Mouse (Mus musculus): ENCODE measurements around the gene Rcan1. TPM values are rescaled to one million over a fixed set of nuclear protein-coding genes. Genes with fewer than 3 reads are reported as not detected.
"Not testable (repeated sequence)": the region's sequence is repeated elsewhere in the genome, so short reads cannot be mapped to it uniquely, and the experiment has no call there.

Rcan1 gene
- polyA plus RNA-seq, 1 experiment: 2.4 TPM

DNA sequence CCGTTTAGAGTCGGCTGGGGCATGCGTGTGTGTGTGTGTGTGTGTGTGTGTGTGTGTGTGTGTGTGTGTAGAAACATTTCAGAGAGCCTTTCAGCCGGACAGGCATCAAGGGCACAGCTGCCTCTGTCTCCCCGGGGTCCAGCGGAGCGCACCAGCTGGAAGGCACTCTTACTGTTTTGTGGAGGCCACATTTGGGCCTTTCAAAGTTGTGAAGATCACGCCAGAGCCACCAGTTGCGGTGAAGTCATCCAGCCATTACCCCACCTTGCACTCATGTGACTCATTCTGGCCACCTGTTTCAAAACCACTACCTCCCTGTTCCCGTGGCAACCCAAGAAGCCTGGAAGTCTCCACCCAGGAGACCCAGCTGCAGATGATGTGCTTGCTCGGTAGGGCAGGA is 44.8 kb downstream of the Rcan1 start:
- Histone ChIP-seq H3K36me3 (replicated peaks; ENCODE audit: low read length) (no peaks in the 10 kb centered on the region), H3K4me1 (peaks cover 37% of the 10 kb centered on the region), H3K4me3 (replicated peaks) (no peak overlapping the region), H3K9me3 (0 out of 2 replicates have a peak, but pooled peaks cover 2% of the 10 kb centered on the region), H3K27me3 (replicated peaks) (peaks cover 30% of the 10 kb centered on the region)
- TF ChIP-seq FLI1 (IDR thresholded peaks at IDR 0.05; ENCODE audit: low read length): no peak

DNA sequence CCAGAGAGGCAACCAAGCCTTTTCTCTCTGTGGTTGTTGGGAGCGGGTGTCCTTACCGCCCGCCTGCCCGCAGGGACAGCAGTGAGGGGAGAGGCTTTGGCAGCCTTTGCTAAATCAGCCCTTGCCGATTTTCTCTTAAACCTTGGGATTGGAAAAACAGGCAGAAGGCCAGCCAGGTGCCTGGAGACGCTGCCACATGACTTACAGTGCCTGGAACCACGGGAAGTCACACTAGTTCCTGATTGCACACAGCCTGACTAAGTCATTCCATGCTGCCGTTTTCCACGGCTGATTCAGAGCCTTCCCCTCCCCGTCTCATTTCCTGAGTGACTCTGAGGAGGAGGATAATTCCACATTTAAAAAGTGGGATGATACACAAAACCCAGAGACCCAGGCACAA is 47.3 kb downstream of the Rcan1 start:
- Histone ChIP-seq H3K9me3 (no peaks in the 10 kb centered on the region), H3K4me1 (peaks cover 35% of the 10 kb centered on the region), H3K36me3 (replicated peaks; ENCODE audit: low read length) (no peaks in the 10 kb centered on the region), H3K4me3 (replicated peaks) (peak overlapping the region; percentile 71), H3K27me3 (replicated peaks) (peaks cover 35% of the 10 kb centered on the region)
- TF ChIP-seq GATA1 (IDR thresholded peaks at IDR 0.05; ENCODE audit: borderline replicate concordance, low read length) (no peak), FLI1 (IDR thresholded peaks at IDR 0.05; ENCODE audit: low read length) (no peak)

DNA sequence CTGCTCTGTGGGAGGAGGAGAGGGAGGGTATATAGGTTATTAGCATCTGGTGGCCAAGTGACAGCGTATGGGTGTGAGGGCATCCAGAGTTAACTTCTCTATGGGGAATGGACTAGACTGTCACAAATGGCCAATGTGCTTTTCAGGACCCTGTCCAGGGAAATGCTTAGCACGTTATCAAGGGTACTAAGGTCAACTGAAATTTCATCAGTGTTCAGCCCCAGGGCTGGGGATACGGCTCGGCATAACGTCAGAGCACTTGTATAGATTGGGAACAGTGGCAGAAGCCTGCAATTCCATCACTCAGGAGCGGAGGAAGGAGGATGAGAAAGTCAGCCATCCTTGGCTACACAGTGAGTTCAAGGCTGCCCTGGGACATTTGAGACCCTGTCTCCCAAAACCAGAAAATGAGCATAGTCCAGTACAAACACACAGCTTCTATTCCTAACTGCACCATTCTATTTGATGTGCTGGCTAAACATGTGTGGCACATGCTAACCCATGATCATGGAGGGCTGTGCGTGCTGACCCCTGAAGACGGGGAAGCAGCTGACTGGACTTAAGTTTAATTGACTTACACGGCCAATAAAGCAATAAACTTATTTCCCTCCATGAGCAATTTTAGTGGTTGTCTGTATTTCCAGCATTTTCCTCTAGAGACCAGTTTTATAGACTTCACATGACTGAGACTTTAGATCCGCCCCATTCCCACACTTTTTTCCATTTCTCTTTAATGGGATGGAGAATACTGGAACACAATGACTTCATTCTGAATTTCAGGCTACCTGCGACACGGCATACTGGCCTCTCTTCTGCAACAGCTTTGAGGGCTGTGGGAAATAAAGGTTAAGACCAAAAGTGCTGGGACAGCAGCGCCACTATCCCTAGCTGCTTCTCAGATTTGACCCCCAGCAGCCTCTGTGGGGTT is 48.0 kb downstream of the Rcan1 start:
- TF ChIP-seq FLI1 (IDR thresholded peaks at IDR 0.05; ENCODE audit: low read length): no peak
- TF ChIP-seq GATA1 (IDR thresholded peaks at IDR 0.05; ENCODE audit: borderline replicate concordance, low read length): no peak
- Histone ChIP-seq H3K27me3 (replicated peaks) (peaks cover 31% of the 10 kb centered on the region), H3K4me1 (peaks cover 34% of the 10 kb centered on the region), H3K9me3 (no peaks in the 10 kb centered on the region), H3K36me3 (replicated peaks; ENCODE audit: low read length) (no peaks in the 10 kb centered on the region), H3K4me3 (replicated peaks) (no peak overlapping the region)

DNA sequence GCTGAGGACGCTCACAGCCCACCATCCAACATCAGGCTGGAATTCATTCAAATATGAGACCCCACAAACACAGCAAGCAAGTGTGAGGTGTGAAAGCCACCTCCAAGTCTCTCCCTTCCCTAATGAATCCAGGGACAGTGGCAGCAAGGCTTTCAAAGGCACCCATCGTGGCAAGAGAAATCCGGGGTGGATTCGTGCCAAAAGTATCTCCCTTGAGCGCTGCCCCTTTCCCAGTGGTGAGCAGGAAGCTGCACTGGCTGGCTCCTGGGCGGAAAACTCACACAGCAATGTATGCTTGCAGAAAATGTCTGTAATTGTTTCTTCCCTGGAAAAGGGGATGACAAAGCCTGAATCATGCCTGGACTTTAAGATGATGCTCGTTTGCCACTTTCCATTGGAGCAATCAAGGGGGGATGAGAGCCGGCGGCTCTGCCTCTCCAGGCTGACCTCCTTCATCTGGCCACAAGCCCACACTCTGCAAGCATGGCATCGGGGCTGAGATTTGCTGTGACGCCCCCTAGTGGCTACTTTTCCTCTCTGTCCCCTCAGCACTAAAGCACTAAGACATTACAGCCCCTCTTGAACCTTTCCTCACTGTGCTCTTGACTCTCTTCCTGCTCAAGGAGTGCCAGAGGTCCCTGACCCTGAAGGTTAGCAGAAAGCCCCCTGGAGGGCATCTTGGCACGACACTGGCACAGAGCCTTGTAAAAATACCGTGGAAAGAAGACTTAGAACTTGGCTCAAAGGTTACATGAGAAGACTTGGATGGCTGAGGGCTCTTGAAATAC is 49.3 kb downstream of the Rcan1 start:
- Histone ChIP-seq H3K4me3 (replicated peaks) (no peak overlapping the region), H3K9me3 (no peaks in the 10 kb centered on the region), H3K36me3 (replicated peaks; ENCODE audit: low read length) (no peaks in the 10 kb centered on the region), H3K27me3 (replicated peaks) (peaks cover 30% of the 10 kb centered on the region), H3K4me1 (peaks cover 42% of the 10 kb centered on the region)
- TF ChIP-seq FLI1 (IDR thresholded peaks at IDR 0.05; ENCODE audit: low read length) (no peak), GATA1 (IDR thresholded peaks at IDR 0.05; ENCODE audit: borderline replicate concordance, low read length) (no peak)

DNA sequence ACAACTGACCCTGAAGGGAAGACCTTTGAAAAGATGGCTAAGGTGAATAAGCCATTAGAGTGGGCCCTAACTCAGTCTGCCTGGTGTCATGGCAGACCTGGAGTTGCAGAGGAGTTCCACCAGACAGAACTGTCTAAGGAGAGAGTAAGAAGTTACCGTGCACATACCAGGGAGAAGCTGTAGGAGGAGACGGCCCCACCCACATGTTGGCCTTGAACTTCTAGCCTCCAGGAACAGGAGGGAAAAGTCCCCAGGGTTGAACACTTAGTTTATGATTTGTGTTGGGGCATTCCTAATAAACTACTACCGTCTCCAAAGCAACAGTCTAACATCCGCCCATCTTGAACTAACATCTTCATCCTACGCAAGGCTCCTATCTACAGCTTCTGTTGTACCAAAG is 50.0 kb downstream of the Rcan1 start:
- no peaks in the 10 kb centered on the region for H3K36me3 ChIP-seq (replicated peaks; ENCODE audit: low read length)
- H3K9me3 ChIP-seq: no peaks in the 10 kb centered on the region
- TF ChIP-seq GATA1 (IDR thresholded peaks at IDR 0.05; ENCODE audit: borderline replicate concordance, low read length): no peak
- no peak for TF ChIP-seq FLI1 (IDR thresholded peaks at IDR 0.05; ENCODE audit: low read length)
- no peak overlapping the region for H3K4me3 ChIP-seq (replicated peaks)
- peaks cover 49% of the 10 kb centered on the region for H3K4me1 ChIP-seq
- H3K27me3 ChIP-seq (replicated peaks): peaks cover 30% of the 10 kb centered on the region

DNA sequence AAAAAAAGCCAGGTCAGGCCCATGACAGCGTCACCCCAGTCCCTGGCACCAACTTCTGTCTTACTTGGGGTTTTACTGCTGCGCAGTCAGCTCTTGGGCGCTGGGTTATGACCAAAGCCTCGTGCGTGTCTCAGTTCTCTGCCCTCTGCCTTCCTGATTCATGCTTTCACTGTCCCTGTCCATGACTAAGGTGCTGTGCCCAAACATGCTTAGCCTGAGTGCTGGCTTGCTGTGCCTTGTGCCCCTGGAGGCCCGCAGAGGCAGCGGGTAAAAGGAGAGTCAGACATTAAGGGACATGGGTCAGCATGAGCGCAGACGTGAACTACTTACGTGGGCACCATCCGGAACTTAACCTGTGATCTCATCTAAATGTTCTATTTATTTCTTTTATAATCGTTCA is 51.6 kb downstream of the Rcan1 start:
- peaks cover 30% of the 10 kb centered on the region for H3K27me3 ChIP-seq (replicated peaks)
- H3K36me3 ChIP-seq (replicated peaks; ENCODE audit: low read length): no peaks in the 10 kb centered on the region
- H3K4me3 ChIP-seq (replicated peaks): no peak overlapping the region
- peaks cover 54% of the 10 kb centered on the region for H3K4me1 ChIP-seq
- no peaks in the 10 kb centered on the region for H3K9me3 ChIP-seq
- TF ChIP-seq FLI1 (IDR thresholded peaks at IDR 0.05; ENCODE audit: low read length) (no peak), GATA1 (IDR thresholded peaks at IDR 0.05; ENCODE audit: borderline replicate concordance, low read length) (no peak)

DNA sequence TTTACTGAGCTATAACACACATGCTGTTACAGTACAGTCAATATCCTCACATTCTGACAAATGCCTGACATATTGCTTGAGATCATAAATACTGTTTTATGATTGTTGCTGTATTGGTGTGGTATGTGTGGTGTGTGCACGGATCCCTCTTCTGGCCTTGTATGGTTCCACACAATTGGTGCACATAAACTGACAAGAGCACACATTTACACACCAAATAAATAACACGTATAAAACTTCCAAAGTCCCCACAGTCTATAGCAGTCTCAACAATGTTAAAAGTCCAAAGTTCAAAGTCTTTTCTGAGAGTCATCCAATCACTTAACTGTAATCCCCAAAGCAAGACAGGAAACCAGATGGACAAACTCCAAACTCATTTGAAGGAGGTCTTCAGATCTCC is 53.4 kb downstream of the Rcan1 start:
- no peak overlapping the region for H3K4me3 ChIP-seq (replicated peaks)
- H3K4me1 ChIP-seq: peaks cover 50% of the 10 kb centered on the region
- no peaks in the 10 kb centered on the region for H3K36me3 ChIP-seq (replicated peaks; ENCODE audit: low read length)
- TF ChIP-seq FLI1 (IDR thresholded peaks at IDR 0.05; ENCODE audit: low read length) (no peak), GATA1 (IDR thresholded peaks at IDR 0.05; ENCODE audit: borderline replicate concordance, low read length) (no peak)
- no peaks in the 10 kb centered on the region for H3K9me3 ChIP-seq
- H3K27me3 ChIP-seq (replicated peaks): peaks cover 23% of the 10 kb centered on the region

DNA sequence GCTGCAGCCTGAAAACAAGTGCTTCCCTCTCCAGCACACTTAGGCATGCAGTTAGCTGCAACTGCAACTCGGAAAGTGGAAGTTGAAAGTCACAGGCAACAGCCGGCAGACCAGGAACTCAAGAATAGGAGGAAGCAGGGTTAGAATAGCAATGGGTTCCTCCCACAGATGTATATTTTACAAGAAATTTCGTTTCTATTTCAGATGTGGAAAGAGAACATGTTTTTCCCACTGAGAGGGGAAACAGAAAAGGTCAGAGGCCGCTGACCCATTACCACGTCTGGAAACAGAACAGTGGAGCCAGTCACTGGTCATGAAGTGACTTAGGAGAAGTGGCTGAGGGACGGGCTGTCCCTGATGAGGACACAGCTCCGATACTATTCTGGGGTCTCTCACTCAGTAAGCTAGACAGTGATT is 55.0 kb downstream of the Rcan1 start:
- Histone ChIP-seq H3K9me3 (no peaks in the 10 kb centered on the region), H3K27me3 (replicated peaks) (peaks cover 15% of the 10 kb centered on the region), H3K4me1 (peaks cover 46% of the 10 kb centered on the region), H3K36me3 (replicated peaks; ENCODE audit: low read length) (no peaks in the 10 kb centered on the region), H3K4me3 (replicated peaks) (peak overlapping the region; percentile 57)
- TF ChIP-seq GATA1 (IDR thresholded peaks at IDR 0.05; ENCODE audit: borderline replicate concordance, low read length): no peak
- TF ChIP-seq FLI1 (IDR thresholded peaks at IDR 0.05; ENCODE audit: low read length): no peak

DNA sequence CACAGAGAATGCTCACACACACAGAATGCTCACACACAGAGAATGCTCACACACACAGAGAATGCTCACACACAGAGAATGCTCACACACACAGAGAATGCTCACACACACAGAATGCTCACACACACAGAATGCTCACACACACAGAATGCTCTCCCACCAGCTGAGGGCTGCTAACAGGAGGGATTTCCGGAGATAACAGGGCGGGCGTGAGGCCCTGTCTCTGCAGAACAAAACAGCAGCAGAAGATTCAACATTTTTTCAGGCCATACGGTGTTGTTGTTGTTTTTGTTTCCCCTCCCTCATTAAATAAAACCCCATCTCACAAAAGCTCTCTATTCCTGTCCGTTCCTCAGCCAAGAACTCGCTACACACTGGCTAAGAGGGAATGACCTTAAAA is 55.6 kb downstream of the Rcan1 start:
- H3K4me1 ChIP-seq: peaks cover 46% of the 10 kb centered on the region

DNA sequence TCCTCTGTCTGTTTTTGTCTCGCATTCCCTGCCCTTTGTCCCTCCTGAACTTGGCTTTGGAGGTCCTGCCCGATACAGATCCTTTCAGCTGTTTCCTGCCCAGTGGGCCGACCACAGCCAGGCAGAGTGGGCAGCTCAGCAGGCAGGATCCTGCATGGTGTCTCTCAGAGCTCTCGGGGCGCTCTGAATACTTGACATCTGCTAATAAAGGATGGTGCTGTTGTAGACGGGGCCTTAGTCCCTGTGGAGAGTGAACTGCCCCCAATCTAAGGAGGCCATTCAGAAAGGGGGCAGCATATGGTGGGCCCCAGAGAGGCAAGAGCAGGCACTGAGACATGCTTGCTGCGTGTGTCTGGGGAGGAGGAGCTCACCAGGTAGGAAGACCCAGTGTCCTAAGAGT is 57.8 kb downstream of the Rcan1 start:
- Histone ChIP-seq H3K27me3 (replicated peaks) (peaks cover 17% of the 10 kb centered on the region), H3K36me3 (replicated peaks; ENCODE audit: low read length) (no peaks in the 10 kb centered on the region), H3K4me3 (replicated peaks) (peak overlapping the region; percentile 51), H3K4me1 (peaks cover 40% of the 10 kb centered on the region), H3K9me3 (peaks cover 3% of the 10 kb centered on the region; the same call in 1 of the 2 replicates)
- TF ChIP-seq GATA1 (IDR thresholded peaks at IDR 0.05; ENCODE audit: borderline replicate concordance, low read length): no peak
- TF ChIP-seq FLI1 (IDR thresholded peaks at IDR 0.05; ENCODE audit: low read length): no peak

More for the DNA sequence above, 55.6 kb downstream of the Rcan1 start:
- not testable (repeated sequence) for H3K27me3 ChIP-seq (replicated peaks); H3K9me3 ChIP-seq; H3K36me3 ChIP-seq (replicated peaks; ENCODE audit: low read length)
- peak overlapping the region; percentile 30 for H3K4me3 ChIP-seq (replicated peaks)
